Mouse (Mus musculus): ENCODE results near the gene Fam213a. TPM values are rescaled to one million over a fixed set of nuclear protein-coding genes. Genes with fewer than 3 reads are reported as not detected.

The Fam213a gene
- polyA plus RNA-seq, 1 experiment = 11.6 TPM

DNA sequence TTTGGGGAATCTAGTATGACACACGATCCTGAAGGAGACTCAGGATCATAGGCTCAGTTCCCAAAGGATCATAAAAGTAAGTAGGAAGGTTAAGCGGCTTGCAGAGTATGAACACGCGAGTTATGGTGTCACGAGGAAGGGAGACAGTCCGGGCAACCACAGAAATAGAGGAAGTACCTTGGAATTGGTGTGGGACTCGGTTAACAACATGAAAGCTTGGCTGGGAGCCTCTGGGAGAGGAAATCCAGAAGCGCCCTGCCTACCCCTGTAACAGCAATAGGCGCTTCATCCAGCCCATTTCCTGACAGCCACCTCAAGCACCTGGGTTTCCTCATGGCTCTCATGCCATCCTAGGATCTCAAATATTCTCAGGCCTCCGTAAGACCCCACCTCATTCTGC, 7.3 kb downstream of the Fam213a start:
- H3K4me1 ChIP-seq = peaks cover 33% of the 10 kb centered on the region
- TF ChIP-seq GATA1 (IDR thresholded peaks at IDR 0.05; ENCODE audit: borderline replicate concordance, low read length) (no peak), FLI1 (IDR thresholded peaks at IDR 0.05; ENCODE audit: low read length) (no peak)
- peaks cover 31% of the 10 kb centered on the region for H3K36me3 ChIP-seq (replicated peaks; ENCODE audit: low read length)
- H3K9me3 ChIP-seq = no peaks in the 10 kb centered on the region
- no peak overlapping the region for H3K4me3 ChIP-seq (replicated peaks)
- H3K27me3 ChIP-seq (replicated peaks) = no peaks in the 10 kb centered on the region

DNA sequence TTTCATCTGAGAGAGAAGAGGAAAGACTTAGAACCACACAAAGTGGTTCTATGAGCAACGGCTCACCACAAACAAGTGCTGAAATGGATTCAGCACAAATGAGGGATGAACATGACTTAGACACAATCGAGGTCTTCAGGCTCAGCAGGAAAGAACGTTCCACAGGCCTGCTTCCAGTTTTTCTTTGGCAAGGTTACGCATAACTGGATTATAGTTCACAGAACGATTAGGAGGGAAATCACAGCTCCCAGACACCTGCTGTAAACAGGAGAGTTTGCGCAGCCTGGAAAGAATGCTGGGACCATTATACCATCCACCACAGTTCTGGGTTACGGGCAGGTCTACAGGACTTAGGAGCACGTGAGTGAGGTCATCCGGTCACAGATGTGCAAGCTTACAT, 7.9 kb downstream of the Fam213a start:
- Histone ChIP-seq H3K4me1 (peaks cover 33% of the 10 kb centered on the region), H3K36me3 (replicated peaks; ENCODE audit: low read length) (peaks cover 33% of the 10 kb centered on the region), H3K27me3 (replicated peaks) (no peaks in the 10 kb centered on the region), H3K4me3 (replicated peaks) (no peak overlapping the region), H3K9me3 (no peaks in the 10 kb centered on the region)
- TF ChIP-seq GATA1 (IDR thresholded peaks at IDR 0.05; ENCODE audit: borderline replicate concordance, low read length) (no peak), FLI1 (IDR thresholded peaks at IDR 0.05; ENCODE audit: low read length) (no peak)

DNA sequence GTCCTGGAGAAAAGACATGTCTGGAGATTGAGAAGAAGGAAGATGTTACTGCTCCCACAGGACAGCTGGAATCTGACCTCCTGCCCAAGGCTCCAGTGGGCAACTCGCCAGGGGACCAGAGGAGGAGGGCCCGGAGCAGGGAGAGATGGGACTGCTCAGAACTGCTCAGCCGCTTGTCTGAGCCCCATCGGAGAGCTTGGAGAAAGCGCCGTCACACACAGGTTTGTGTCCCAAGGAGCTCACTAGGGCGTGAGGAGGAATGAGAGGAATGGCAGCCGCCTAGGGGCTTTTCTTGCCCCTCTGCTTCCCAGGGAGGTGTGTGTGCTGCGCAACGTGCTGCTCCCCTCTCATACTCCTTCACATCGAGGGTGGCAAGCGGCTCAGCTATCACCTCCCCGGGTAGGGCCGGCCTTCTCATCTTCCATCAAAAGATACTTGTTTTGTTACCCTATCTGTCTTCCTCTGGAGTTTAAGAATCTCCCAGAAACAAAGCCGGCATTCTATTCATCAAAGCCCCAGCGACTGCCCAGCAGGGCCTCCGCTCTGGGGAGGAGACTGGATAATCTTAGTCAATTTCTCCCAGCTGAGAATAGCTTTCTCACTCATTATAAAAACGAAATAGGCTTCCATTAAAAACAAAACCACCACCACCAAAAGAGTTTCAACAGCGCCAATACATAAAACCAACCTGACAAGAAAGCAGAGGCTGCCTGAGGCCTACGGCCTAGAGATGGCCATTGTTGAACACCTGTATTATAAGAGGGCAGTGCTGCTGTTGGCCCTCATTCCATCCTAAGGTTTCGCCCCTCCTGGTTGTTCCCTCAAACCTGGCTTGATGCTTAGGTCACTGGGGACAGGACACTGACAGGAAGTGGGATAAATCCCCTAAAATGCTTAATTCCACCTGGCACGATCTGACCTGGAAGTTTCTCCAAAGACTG, 9.1 kb downstream of the Fam213a start:
- Histone ChIP-seq H3K4me3 (replicated peaks) (no peak overlapping the region), H3K36me3 (replicated peaks; ENCODE audit: low read length) (peaks cover 43% of the 10 kb centered on the region), H3K27me3 (replicated peaks) (no peaks in the 10 kb centered on the region), H3K9me3 (no peaks in the 10 kb centered on the region), H3K4me1 (peaks cover 37% of the 10 kb centered on the region)
- TF ChIP-seq GATA1 (IDR thresholded peaks at IDR 0.05; ENCODE audit: borderline replicate concordance, low read length) (no peak), FLI1 (IDR thresholded peaks at IDR 0.05; ENCODE audit: low read length) (no peak)

DNA sequence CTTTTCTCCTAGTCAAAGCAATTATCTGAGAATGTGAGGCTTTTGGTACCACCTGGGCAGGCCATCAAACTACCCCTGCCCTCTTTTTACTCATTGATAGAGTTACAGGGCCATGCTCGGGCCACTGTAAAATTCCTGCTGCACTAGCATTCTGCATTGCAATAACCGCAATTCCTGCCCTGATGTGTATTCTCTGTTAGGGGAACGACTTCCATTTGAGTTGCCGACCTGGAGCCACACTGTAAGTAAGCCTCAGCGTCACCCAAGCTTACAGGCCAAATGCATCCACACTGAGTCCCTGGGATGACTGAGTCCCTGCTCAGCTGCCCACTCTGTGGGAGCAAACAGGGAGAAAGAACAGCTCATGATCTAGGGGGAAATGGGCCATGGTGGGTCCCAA, 12.0 kb downstream of the Fam213a start:
- no peak for TF ChIP-seq GATA1 (IDR thresholded peaks at IDR 0.05; ENCODE audit: borderline replicate concordance, low read length)
- TF ChIP-seq FLI1 (IDR thresholded peaks at IDR 0.05; ENCODE audit: low read length) = no peak
- no peak overlapping the region for H3K4me3 ChIP-seq (replicated peaks)
- H3K36me3 ChIP-seq (replicated peaks; ENCODE audit: low read length) = peaks cover 66% of the 10 kb centered on the region
- peaks cover 23% of the 10 kb centered on the region for H3K4me1 ChIP-seq
- H3K27me3 ChIP-seq (replicated peaks) = no peaks in the 10 kb centered on the region
- H3K9me3 ChIP-seq = no peaks in the 10 kb centered on the region

DNA sequence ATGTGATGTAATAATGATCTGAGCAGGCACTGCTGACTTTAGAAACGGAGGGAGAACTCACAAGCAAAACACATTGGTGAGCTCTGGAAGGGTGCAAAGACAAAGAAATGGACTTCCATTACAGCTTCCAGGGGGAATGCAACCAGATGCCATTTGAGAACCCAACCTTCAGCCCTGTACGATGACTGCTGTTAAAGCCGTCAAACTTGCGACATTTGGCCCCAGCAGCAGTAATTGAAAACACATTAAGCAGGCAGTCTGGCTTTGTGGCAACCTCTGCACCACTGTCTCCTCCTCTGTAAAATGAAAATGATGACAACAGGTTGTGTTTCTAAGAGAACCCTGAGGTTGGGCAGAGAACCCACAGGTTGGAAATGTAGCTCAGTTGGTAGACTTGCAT, 12.8 kb downstream of the Fam213a start:
- TF ChIP-seq FLI1 (IDR thresholded peaks at IDR 0.05; ENCODE audit: low read length) = no peak
- no peak for TF ChIP-seq GATA1 (IDR thresholded peaks at IDR 0.05; ENCODE audit: borderline replicate concordance, low read length)
- peaks cover 71% of the 10 kb centered on the region for H3K36me3 ChIP-seq (replicated peaks; ENCODE audit: low read length)
- no peaks in the 10 kb centered on the region for H3K9me3 ChIP-seq
- H3K27me3 ChIP-seq (replicated peaks) = no peaks in the 10 kb centered on the region
- peaks cover 21% of the 10 kb centered on the region for H3K4me1 ChIP-seq
- no peak overlapping the region for H3K4me3 ChIP-seq (replicated peaks)

DNA sequence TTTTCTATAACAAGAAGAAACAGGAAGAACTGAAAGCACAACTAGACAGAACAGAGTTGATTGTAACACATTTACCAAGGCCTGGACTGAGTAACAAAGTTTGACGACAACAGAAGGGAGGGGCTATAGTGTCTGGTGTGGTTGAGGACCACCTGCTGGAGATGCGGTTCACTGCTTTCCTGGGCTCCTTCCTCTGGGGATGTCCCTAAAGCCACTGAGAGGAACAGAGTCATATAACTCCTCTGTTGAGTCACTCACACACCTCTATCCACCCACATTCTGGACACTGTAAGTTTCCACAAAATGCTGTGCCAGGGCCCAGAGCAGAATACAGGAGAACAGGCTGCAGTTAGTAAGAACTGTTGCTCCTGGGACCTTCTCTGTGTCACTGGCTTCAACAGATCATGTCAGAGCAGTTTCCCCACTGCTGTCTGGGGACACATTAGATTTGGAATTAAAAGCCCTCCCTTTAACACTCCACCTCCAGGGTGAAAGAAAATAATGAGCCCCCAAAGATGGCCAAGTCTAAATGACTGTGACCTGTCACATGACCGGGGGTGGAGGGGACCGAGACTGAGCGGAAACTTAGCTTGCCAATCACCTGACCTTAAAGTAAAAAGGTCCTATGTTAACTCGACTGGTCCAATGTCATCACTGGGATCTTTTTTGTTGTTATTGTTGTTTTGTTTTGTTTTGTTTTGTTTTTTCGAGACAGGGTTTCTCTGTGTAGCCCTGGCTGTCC, 13.5 kb downstream of the Fam213a start:
- Histone ChIP-seq H3K4me1 (peaks cover 27% of the 10 kb centered on the region), H3K27me3 (replicated peaks) (no peaks in the 10 kb centered on the region), H3K36me3 (replicated peaks; ENCODE audit: low read length) (peaks cover 73% of the 10 kb centered on the region), H3K9me3 (no peaks in the 10 kb centered on the region), H3K4me3 (replicated peaks) (no peak overlapping the region)
- TF ChIP-seq FLI1 (IDR thresholded peaks at IDR 0.05; ENCODE audit: low read length) (no peak), GATA1 (IDR thresholded peaks at IDR 0.05; ENCODE audit: borderline replicate concordance, low read length) (no peak)

DNA sequence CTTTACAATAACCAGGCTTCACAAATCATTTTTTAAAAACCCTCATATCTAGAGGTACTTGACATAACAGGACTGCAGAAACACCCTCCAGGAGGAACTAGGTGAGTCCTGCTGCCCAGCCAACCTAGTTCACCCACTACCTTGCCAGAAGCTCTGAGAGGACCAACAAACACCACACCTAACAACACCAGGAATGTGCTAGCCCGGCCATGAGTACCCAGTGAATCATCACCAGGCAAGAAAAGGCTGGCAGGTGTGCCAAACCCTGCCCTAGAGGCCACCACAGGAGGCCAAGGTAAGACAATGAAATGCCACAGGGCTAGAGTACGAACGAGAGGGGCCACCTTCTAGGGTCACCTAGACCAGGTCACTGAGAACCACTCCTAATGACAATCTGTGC, 17.4 kb downstream of the Fam213a start:
- Histone ChIP-seq H3K27me3 (replicated peaks) (no peaks in the 10 kb centered on the region), H3K9me3 (no peaks in the 10 kb centered on the region), H3K36me3 (replicated peaks; ENCODE audit: low read length) (peaks cover 57% of the 10 kb centered on the region), H3K4me1 (peaks cover 46% of the 10 kb centered on the region), H3K4me3 (replicated peaks) (no peak overlapping the region)
- TF ChIP-seq FLI1 (IDR thresholded peaks at IDR 0.05; ENCODE audit: low read length) (no peak), GATA1 (IDR thresholded peaks at IDR 0.05; ENCODE audit: borderline replicate concordance, low read length) (no peak)

DNA sequence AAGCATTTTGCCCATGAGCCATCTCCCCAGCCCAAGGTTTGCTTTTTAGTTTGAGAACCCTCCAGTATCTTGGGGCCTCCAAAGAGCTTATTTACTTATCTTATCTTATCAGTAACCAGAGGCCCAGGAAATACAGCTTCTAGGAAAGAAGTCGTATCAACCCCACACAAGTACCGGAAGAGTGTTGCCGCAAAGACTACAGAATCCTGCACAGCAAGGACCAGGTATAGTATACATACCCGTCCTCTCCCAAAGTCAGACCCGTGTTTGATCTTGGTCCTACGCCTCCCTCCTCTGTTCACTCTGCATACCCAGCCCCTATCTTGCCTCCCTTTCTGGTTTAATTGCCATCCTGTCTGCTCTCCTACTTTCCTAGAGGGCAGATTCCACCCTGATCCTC, 21.1 kb downstream of the Fam213a start:
- no peaks in the 10 kb centered on the region for H3K9me3 ChIP-seq
- H3K27me3 ChIP-seq (replicated peaks) = no peaks in the 10 kb centered on the region
- H3K4me3 ChIP-seq (replicated peaks) = peak overlapping the region; percentile 64
- peaks cover 68% of the 10 kb centered on the region for H3K4me1 ChIP-seq
- peaks cover 25% of the 10 kb centered on the region for H3K36me3 ChIP-seq (replicated peaks; ENCODE audit: low read length)
- TF ChIP-seq GATA1 (IDR thresholded peaks at IDR 0.05; ENCODE audit: borderline replicate concordance, low read length) (no peak), FLI1 (IDR thresholded peaks at IDR 0.05; ENCODE audit: low read length) (no peak)

DNA sequence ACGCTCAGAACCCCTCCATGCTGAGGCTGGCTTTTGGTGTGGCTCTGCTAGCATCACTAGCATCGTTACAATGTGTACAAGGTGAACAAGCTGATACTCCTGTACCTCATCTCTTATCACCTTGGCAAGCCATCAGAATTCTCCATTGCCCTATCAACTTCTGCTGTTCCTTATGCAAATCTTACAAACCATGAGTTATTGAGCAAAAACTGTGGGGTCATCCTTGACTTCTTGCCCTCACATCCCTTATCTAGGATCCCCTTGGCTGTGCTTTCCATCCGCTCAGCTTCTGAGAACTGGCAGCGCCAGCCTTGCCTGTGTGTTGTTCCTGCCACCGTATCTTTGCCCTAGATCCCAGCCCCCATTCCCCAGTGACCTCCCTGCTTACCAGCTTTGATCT, 24.8 kb downstream of the Fam213a start:
- 0 out of 3 replicates have a peak, but pooled peaks have one; percentile 27 for TF ChIP-seq GATA1 (IDR thresholded peaks at IDR 0.05; ENCODE audit: borderline replicate concordance, low read length)
- TF ChIP-seq FLI1 (IDR thresholded peaks at IDR 0.05; ENCODE audit: low read length) = no peak
- Histone ChIP-seq H3K4me3 (replicated peaks) (peak overlapping the region; percentile 46), H3K27me3 (replicated peaks) (no peaks in the 10 kb centered on the region), H3K36me3 (replicated peaks; ENCODE audit: low read length) (no peaks in the 10 kb centered on the region), H3K4me1 (peaks cover 53% of the 10 kb centered on the region), H3K9me3 (no peaks in the 10 kb centered on the region)

DNA sequence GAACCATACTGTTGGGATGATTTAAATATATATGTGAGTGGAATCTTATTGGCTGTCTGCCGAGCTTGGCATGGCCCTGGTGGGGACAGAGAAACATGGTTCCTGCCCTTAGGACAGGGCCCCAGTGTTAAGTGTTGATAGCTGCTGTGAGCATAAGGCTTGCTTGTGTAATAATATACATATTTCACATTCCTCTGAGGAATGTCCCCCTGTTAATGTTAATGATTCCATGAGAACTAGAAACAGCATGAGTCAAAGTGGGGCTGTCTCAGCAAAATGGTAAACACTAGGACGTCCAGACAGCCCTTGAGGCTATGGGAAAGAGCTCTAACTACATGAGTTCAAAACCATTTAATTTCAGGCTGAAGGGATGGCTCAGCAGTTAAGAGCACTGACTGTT, 26.4 kb downstream of the Fam213a start:
- no peaks in the 10 kb centered on the region for H3K36me3 ChIP-seq (replicated peaks; ENCODE audit: low read length)
- H3K4me3 ChIP-seq (replicated peaks) = no peak overlapping the region
- TF ChIP-seq GATA1 (IDR thresholded peaks at IDR 0.05; ENCODE audit: borderline replicate concordance, low read length) (no peak), FLI1 (IDR thresholded peaks at IDR 0.05; ENCODE audit: low read length) (no peak)
- peaks cover 43% of the 10 kb centered on the region for H3K4me1 ChIP-seq
- no peaks in the 10 kb centered on the region for H3K27me3 ChIP-seq (replicated peaks)
- no peaks in the 10 kb centered on the region for H3K9me3 ChIP-seq
